Mouse (Mus musculus) layer of hippocampus, postnatal 10 days (tissue): ENCODE data around the gene Sec16a. TPM values are rescaled to one million over a fixed set of nuclear protein-coding genes. Genes with fewer than 3 reads are reported as not detected.
A peak's percentile ranks its signal among the peaks of the same experiment; 100 is the strongest.

Experiments
- DNase-seq, 2 experiments: peaks; one replicate each; pipeline ENCODE4 v3.0.0; 2021; ENCODE audit warnings: low spot score in 2 of 2
- long read RNA-seq: library from polyadenylated mRNA; stranded (forward); transcript quantifications from one replicate; pipeline ENCODE4 v2.0.0, GENCODE M21; 2023
- total RNA-seq, 2 experiments: library from RNA; stranded (reverse); gene quantifications; 2 replicates each; pipeline ENCODE4 v1.2.3; 2021

Gene Sec16a
- total RNA-seq, result 10 to 100 TPM; 43.9 to 46.1 TPM
- long read RNA-seq, partial matches to known transcripts, result 7 of 9 reads
- long read RNA-seq, other reads (novel, unspliced or antisense), result 2 of 9 reads

DNA sequence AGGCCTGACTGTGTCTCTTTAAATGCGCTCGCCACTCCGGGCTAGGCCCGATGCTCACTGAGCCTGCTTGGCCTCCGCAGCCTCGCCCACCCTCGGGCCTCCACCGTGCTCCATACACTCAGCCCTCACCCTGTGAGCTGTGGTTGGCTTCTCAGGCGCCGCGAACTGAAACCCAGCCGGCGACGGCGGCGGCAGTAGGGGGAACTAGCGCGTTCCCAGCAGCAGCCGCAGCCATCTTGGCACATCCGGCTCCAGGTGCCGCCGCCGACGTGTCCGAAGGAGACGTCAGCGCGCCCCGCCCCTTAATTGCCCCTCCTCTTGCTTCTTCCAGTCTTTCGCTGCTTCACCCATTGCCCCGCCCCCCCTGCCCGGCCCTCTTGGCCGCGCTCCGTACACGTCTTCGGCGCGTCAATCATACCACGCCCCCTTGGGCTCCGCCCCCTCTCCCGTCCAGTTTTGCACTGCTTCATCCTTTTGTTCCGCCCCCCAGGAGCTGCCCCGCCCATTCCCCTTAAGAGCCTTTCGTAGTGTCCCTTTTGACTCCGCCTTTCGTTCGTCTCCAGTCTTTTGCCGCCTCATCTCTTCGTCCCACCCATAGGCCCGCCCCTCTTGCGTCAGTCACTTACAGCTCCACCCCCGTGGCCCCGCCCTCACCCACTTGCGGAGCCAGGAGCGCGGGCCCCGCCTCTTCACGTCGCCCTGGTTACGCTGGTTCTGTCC is at the start of gene Sec16a:
TSS of gene Sec16a (minus strand) at position 271 of the 720 bp plus-strand sequence.
- peak; percentile 99 for DNase-seq

DNA sequence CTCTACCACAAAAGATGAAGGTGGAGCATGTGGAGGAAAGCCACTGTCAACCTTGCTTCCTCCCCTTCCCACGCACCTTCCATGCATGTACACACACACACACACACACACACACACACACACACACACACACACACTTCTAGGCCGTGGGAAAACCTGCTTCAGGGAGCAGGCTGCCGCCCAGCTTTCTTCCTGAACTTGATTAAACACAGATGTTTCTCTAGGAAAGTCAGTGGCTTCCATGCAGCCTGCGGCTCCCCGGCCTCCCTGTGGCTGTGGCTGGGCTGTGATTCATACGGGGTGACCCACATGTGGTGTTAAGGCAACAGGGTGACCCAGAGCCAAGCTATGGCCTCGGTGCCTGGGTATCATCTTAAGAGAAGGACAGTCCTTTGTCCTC is 49.4 kb upstream of the Sec16a start:
- no peak for DNase-seq

GRCm38 (mm10) chr2:26493021-26493781 is 48.2 kb upstream of the Sec16a start:
- no peak for DNase-seq

- DNase-seq, result no peak
Observed at GRCm38 (mm10) chr2:26490760-26491301, 45.8 kb upstream of the Sec16a start.

GRCm38 (mm10) chr2:26488535-26489135 is 43.6 kb upstream of the Sec16a start:
- no peak for DNase-seq

DNA sequence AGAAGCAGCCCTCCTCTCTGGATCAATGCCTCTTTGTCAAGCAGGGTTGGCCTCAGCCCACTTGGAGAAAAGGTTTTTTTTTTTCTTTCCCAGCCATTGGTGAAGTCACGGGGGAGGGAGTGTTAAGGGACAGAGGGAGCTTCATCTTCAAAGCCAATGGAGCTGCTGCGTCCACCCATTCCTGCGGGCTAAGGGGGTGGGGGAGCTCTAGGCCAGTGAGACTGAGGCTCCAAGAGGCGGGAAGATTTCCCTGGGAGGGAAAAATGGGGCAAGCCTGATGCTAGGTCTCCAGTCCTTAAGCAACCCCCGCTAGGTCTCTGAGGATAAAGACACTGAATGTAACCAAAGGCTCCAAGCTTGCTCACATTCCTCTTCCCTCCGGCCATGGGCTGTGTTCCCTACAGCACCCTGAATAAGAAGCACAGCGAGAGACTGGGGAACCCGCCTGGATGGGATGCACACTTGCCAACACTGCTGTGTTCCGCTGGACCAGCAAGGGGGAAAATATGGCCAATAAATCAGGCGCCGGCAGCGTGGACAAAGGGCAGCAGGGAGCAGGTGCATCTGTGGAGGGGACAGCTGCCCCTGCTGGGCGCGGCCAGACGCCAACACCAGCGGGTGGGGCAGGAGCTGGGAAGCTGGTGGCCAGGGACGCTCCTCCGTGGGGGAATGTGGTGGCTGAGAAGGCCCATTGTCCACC is 42.5 kb upstream of the Sec16a start:
- peak; percentile 73 to 80 for DNase-seq

- no peak for DNase-seq
Observed at GRCm38 (mm10) chr2:26486835-26487321, 41.9 kb upstream of the Sec16a start.

GRCm38 (mm10) chr2:26486264-26486810 is 41.3 kb upstream of the Sec16a start:
- DNase-seq, result no peak

DNA sequence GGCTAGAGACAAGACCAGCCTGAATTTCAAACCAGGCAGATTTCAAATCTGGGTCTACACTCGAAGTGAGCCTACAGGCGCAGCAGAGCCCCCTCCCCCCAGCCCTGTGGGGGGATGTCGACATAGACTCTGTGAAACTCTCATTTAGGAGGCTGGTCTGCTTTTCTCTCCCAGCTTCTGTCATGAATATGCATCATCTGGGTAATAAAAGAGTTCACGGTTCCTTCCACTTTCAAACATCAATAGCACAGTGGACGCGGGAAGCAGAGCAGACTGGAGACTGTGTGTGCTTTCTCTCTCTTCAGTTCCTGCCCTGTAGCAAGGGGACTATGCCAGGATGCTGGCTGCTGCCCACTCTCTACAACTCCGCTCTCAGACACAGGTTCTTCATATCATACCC is 40.7 kb upstream of the Sec16a start:
- peak in 1 of 2 experiments; percentile 66 for DNase-seq

GRCm38 (mm10) chr2:26485278-26485677 is 40.3 kb upstream of the Sec16a start:
- no peak for DNase-seq

GRCm38 (mm10) chr2:26484169-26484568 is 39.2 kb upstream of the Sec16a start:
- no peak for DNase-seq

GRCm38 (mm10) chr2:26483230-26483869 is 38.3 kb upstream of the Sec16a start:
- no peak for DNase-seq

GRCm38 (mm10) chr2:26482824-26483223 is 37.8 kb upstream of the Sec16a start:
- no peak for DNase-seq

DNA sequence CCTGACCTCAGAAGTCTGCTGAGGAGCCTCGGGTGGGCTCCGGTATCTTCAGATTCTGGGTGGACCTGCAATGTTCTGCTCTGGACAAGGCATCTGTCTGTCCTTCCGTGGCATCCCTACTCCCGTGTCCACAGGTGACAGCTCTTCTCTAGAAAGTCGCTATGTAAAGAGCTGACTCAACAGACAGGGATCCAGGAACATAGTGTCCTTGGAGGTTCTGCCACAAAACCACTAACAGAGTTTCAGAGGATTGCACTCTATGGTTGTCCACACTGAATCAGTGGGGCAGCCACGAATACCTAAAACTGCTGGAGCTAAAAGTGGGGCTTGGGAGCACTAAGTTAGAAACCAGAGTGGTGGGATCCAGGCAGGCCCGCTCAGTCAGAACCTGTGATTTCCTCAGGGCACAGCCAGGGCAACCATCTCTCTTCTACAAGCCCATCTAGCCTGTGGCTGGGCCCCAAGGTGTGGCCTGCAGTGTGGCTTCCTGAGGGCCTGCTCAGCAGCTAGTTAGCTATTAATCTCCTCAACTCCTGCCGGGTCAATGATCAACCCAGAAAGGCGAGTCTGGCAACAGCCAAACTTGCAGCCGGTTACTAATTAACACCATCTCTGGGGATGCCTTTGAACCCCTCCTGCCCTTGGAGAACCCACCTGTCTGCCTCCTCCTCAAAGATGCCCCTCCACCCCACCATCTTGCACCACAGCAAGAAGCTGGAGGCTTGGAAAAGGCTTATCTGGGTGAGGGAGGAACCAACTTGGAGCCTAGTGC is 36.9 kb upstream of the Sec16a start:
- no peak for DNase-seq

DNA sequence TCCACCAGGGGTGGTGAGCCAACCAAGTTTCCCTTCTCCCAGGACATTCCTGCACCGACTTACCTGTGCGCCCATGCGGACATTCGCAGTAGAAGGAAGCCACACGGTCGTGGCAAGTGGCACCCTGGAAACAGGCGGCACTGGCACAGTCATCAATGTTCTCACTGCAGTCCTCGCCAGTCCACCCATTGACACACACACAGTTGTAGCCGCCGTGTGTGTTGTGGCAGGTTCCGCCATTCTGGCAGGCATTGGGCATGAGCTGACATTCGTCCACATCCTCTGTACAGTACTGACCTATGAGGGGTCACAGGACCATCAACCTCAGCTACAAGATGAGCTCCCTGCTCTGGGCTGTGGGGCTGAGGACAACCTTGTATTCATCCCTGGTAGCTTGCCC is 35.9 kb upstream of the Sec16a start:
- no peak for DNase-seq

GRCm38 (mm10) chr2:26478685-26479205 is 33.7 kb upstream of the Sec16a start:
- no peak for DNase-seq

DNA sequence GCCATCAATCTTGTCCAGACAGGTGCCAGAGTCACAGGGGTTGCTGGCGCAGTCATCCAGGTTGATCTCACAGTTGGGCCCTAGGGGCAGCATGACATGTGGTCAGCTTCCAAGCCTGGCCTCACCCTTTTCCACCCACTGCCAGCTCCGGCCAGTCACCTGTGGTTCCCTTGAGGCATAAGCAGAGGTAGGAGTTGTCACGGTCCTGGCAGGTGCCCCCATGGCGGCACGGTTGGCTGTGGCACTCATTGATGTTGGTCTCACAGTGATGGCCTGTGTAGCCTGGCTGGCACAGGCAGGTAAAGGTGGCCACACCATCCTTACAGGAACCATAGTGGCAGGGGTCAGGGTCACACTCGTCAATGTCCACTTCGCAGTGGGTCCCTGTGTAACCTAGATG is 32.9 kb upstream of the Sec16a start:
- no peak for DNase-seq

- no peak for DNase-seq
Observed at GRCm38 (mm10) chr2:26475505-26476430, 30.8 kb upstream of the Sec16a start.
